Mouse (Mus musculus) stomach, embryonic 15.5 days (tissue): ENCODE results near the gene Ppm1n. TPM values are rescaled to one million over a fixed set of nuclear protein-coding genes. Genes with fewer than 3 reads are reported as not detected.

Experiments
- ATAC-seq: fragments of 200-750 bp; cut with Nextera tagmentation; 2 replicates; pipeline ENCODE4 v1.8.0; 2017; ENCODE audit warnings: low read depth, moderate number of reproducible peaks, moderate TSS enrichment; ENCODE audit not compliant: insufficient read depth, low FRiP score
- H3K27ac ChIP-seq: fragments of 300-500 bp; sonication (generic); 2 replicates; pipeline ENCODE4 v1.5.1; 2015; ENCODE audit warnings: mild to moderate bottlenecking, inconsistent platforms
- H3K27me3 ChIP-seq: fragments of 300-500 bp; sonication (generic); replicated peaks from 2 replicates; pipeline ENCODE4 v1.6.1; 2015; ENCODE audit warnings: inconsistent platforms
- H3K36me3 ChIP-seq: fragments of 300-500 bp; sonication (generic); 2 replicates; pipeline ENCODE4 v1.6.1; 2015; ENCODE audit warnings: inconsistent platforms
- H3K4me1 ChIP-seq: fragments of 300-500 bp; sonication (generic); 2 replicates; pipeline ENCODE4 v1.6.1; 2015; ENCODE audit warnings: inconsistent platforms
- H3K4me2 ChIP-seq: fragments of 300-500 bp; sonication (generic); 2 replicates; pipeline ENCODE4 v1.6.1; 2015; ENCODE audit warnings: mild to moderate bottlenecking, inconsistent platforms
- H3K4me3 ChIP-seq: fragments of 300-500 bp; sonication (generic); replicated peaks from 2 replicates; pipeline ENCODE4 v1.5.1; 2015; ENCODE audit warnings: inconsistent platforms
- H3K9ac ChIP-seq: fragments of 300-500 bp; sonication (generic); 2 replicates; pipeline ENCODE4 v1.6.1; 2015; ENCODE audit warnings: inconsistent platforms
- H3K9me3 ChIP-seq: fragments of 300-500 bp; sonication (generic); 2 replicates; pipeline ENCODE4 v1.6.1; 2016; ENCODE audit warnings: inconsistent platforms
- WGBS: fragments of 180-500 bp; shearing (Covaris S2); methylation state at CpG from one replicate; pipeline ENCODE4 v1.1.7; 2015; 5-methylcytosine and 5-hydroxymethylcytosine counted together
- polyA plus RNA-seq: library from polyadenylated mRNA; unstranded; fragments of >200 nt; fragmentation: Nextera tagmentation; extraction: Ambion mirVana; gene quantifications from 2 replicates; pipeline ENCODE4 v1.2.1, GENCODE M21; 2015

The Ppm1n gene
- polyA plus RNA-seq, 1 experiment from 2014 or later = 0.33 TPM

DNA sequence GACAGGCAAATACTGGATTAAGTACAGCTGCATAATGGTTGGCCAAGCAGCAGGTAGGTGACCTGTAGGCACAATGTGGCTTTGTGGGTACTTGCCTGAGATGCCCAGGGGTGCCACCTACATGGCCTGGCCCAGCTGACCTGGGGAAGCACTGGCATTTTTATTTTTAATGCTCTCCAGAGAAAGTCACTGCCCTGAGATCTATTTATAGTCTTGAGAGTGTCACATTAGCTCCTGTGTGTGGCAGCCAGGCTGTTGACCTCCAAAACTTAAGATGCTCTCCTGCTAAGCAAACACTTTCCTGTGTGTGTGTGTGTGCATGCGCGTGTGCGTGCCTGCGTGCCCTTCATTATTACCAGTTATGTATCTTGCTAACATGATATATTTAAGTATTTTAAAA is 41.5 kb downstream of the Ppm1n start:
- Histone ChIP-seq H3K9me3 (no peaks in the 10 kb centered on the region), H3K27ac (no peak overlapping the region), H3K27me3 (no peaks in the 10 kb centered on the region), H3K4me1 (peaks cover 12% of the 10 kb centered on the region; the same call in 1 of the 2 replicates), H3K9ac (no peak overlapping the region), H3K36me3 (no peaks in the 10 kb centered on the region), H3K4me3 (no peak overlapping the region), H3K4me2 (no peak overlapping the region)
- 90% methylated on average over 4 of the region's 4 CpGs for WGBS
- ATAC-seq = no peak

DNA sequence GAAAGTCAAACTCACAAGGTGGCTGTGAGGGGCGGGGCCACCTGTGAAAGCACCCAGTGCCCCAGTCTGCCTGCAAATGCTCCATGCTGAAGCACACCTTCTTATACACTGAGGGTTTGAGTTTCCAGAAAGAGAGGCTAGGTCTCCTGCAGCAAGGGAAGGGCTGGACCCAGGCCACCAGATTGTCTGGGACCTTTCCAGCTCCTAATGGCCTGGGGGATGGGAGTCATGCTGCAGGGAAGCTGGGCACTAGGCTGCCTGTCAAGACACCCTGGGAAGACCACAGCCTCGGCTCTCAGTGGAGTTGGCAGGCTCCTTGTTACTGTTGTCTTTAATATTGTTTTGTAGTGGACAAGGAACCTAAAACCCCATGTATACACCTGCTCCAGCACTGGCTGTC is 43.5 kb downstream of the Ppm1n start:
- no peak for ATAC-seq
- H3K9me3 ChIP-seq = no peaks in the 10 kb centered on the region
- H3K9ac ChIP-seq = no peak overlapping the region
- 61% methylated on average over 2 of the region's 2 CpGs for WGBS
- H3K27ac ChIP-seq = peak overlapping the region; percentile 26; the same call in 1 of the 2 replicates
- H3K4me3 ChIP-seq = no peak overlapping the region
- H3K27me3 ChIP-seq = no peaks in the 10 kb centered on the region
- H3K36me3 ChIP-seq = no peaks in the 10 kb centered on the region
- peaks cover 12% of the 10 kb centered on the region; the same call in 1 of the 2 replicates for H3K4me1 ChIP-seq
- no peak overlapping the region for H3K4me2 ChIP-seq

GRCm38 (mm10) chr7:19235092-19235671 is 44.7 kb downstream of the Ppm1n start:
- H3K4me2 ChIP-seq = no peak overlapping the region
- ATAC-seq = no peak
- H3K9me3 ChIP-seq = no peaks in the 10 kb centered on the region
- H3K4me3 ChIP-seq = no peak overlapping the region
- H3K36me3 ChIP-seq = no peaks in the 10 kb centered on the region
- H3K27ac ChIP-seq = no peak overlapping the region
- 77% methylated on average over 2 of the region's 2 CpGs for WGBS
- H3K4me1 ChIP-seq = peaks cover 12% of the 10 kb centered on the region; the same call in 1 of the 2 replicates
- no peaks in the 10 kb centered on the region for H3K27me3 ChIP-seq
- H3K9ac ChIP-seq = no peak overlapping the region

DNA sequence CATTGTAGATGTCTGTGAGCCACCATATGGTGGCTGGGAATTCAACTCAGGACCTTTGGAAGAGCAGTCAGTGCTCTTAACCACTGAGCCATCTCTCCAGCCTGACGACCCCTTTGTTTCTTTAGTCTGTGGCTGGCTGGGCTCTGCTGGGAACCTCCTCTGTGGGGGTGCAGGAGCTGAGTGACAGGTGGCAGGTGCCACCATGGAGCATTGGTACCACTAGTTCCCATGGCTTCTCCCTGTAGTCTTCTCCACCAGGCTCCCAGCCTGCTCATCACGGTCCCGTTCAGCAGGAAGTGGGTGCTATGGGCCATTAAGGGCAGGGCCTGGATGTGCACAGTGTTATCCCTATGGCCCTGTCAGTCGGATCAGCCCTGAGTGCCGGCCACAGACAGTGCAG is 45.2 kb downstream of the Ppm1n start:
- 74% methylated on average over 5 of the region's 5 CpGs for WGBS
- no peak overlapping the region for H3K27ac ChIP-seq
- no peak for ATAC-seq

GRCm38 (mm10) chr7:19231849-19232248 is 48.0 kb downstream of the Ppm1n start:
- Histone ChIP-seq H3K4me3 (no peak overlapping the region), H3K27me3 (no peaks in the 10 kb centered on the region), H3K9me3 (no peaks in the 10 kb centered on the region), H3K9ac (no peak overlapping the region), H3K4me1 (peaks cover 16% of the 10 kb centered on the region; the same call in 1 of the 2 replicates), H3K36me3 (no peaks in the 10 kb centered on the region), H3K4me2 (no peak overlapping the region), H3K27ac (no peak overlapping the region)
- 84% methylated on average over 3 of the region's 3 CpGs for WGBS
- ATAC-seq = no peak

More for the DNA sequence above, 45.2 kb downstream of the Ppm1n start:
- peaks cover 12% of the 10 kb centered on the region; the same call in 1 of the 2 replicates for H3K4me1 ChIP-seq
- no peak overlapping the region for H3K4me3 ChIP-seq
- H3K4me2 ChIP-seq = no peak overlapping the region
- H3K9ac ChIP-seq = no peak overlapping the region
- no peaks in the 10 kb centered on the region for H3K9me3 ChIP-seq
- no peaks in the 10 kb centered on the region for H3K36me3 ChIP-seq
- H3K27me3 ChIP-seq = no peaks in the 10 kb centered on the region

- Histone ChIP-seq H3K27ac (no peak overlapping the region), H3K27me3 (no peaks in the 10 kb centered on the region), H3K4me3 (no peak overlapping the region; the same call in 1 of the 2 replicates), H3K9ac (no peak overlapping the region), H3K36me3 (no peaks in the 10 kb centered on the region), H3K9me3 (no peaks in the 10 kb centered on the region), H3K4me1 (peaks cover 16% of the 10 kb centered on the region; the same call in 1 of the 2 replicates), H3K4me2 (no peak overlapping the region)
- WGBS = 95% methylated on average over 5 of the region's 5 CpGs
- ATAC-seq = no peak
These were observed 49.0 kb downstream of the Ppm1n start for GRCm38 (mm10) chr7:19230899-19231298.

DNA sequence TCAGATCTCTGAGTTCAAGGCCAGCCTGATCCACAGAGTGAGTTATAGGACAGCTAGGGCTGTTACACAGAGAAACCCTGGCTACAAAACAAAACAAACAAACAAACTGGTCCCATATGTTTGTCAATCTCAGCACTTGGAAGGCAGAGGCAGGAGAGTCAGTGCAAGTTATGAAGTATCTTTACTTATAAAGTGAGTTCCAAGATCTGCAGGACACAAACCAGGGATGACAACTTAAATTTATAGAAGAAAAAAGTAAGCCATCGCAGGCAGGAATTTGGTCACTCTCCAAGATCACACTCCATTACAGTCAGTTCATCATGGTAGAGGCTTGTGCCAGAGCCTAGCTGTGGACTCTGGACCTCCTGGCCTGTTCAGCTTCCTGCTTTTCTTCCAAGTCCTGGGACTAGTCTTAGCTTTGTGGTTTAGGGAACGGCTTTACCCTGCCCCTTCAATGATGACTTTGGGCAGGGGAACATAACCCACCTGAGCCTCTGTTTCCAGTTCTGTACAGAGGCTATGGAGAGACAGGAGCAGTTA is 49.8 kb downstream of the Ppm1n start:
- WGBS = 93% methylated on average over 2 of the region's 2 CpGs
- Histone ChIP-seq H3K4me2 (no peak overlapping the region), H3K4me3 (no peak overlapping the region)

DNA sequence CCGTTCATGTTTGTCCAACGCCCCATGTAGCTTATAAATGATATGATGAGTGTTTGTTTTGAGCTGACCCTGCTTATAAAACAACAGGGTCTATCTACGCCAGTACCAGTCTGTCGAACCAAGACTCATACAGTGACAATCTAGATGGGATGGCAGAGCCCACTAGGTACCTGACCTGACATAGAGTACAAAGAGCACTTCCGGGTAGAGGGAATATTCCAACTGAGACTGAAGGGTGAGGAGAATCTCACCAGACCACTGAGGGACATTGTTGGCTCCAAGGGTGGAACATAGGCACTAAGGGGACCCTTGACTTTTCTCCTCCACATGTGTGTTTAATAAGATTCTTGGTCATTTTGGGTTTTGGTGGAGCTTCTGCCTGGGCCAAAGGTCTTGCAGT is 50.5 kb downstream of the Ppm1n start:
- H3K27me3 ChIP-seq = no peaks in the 10 kb centered on the region
- no peaks in the 10 kb centered on the region for H3K9me3 ChIP-seq
- peak overlapping the region; percentile 65 for H3K4me3 ChIP-seq
- H3K9ac ChIP-seq = peak overlapping the region; percentile 56; the same call in 1 of the 2 replicates
- ATAC-seq = no peak
- 30% methylated on average over 5 of the region's 5 CpGs for whole genome bisulfite sequencing
- H3K4me1 ChIP-seq = peaks cover 16% of the 10 kb centered on the region; the same call in 1 of the 2 replicates
- peak overlapping the region; percentile 87 for H3K4me2 ChIP-seq
- no peaks in the 10 kb centered on the region for H3K36me3 ChIP-seq
- peak overlapping the region; percentile 82; the same call in 1 of the 2 replicates for H3K27ac ChIP-seq

More for the DNA sequence above, 49.8 kb downstream of the Ppm1n start:
- H3K9ac ChIP-seq = no peak overlapping the region
- no peaks in the 10 kb centered on the region for H3K27me3 ChIP-seq
- H3K36me3 ChIP-seq = no peaks in the 10 kb centered on the region
- peaks cover 16% of the 10 kb centered on the region; the same call in 1 of the 2 replicates for H3K4me1 ChIP-seq
- no peak overlapping the region for H3K27ac ChIP-seq
- ATAC-seq = no peak
- no peaks in the 10 kb centered on the region for H3K9me3 ChIP-seq

DNA sequence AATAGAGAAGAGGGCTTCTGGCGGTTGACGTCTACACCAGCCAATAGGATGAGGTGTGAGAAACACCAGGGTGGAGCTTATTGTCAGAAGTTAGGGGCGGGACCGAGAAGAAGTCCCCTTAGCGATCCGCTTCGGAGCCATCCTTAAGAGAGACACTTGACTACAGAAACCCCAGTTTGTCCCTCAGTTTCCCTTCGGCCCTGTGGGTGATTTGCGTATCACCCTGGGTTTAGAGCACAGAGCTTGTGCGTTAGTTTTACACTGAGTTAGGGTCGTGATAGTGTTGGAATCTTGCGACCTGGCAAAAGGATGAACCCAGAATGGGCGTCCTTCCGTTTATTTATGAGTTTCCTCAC is 51.1 kb downstream of the Ppm1n start:
- Histone ChIP-seq H3K4me3 (peak overlapping the region; percentile 65), H3K27me3 (no peaks in the 10 kb centered on the region), H3K36me3 (no peaks in the 10 kb centered on the region), H3K9me3 (no peaks in the 10 kb centered on the region), H3K27ac (peak overlapping the region; percentile 82), H3K9ac (peak overlapping the region; percentile 56; the same call in 1 of the 2 replicates), H3K4me1 (peaks cover 16% of the 10 kb centered on the region; the same call in 1 of the 2 replicates), H3K4me2 (peak overlapping the region; percentile 87)
- WGBS = 0% methylated on average over 14 of the region's 14 CpGs
- no peak for ATAC-seq

GRCm38 (mm10) chr7:19227883-19228792 is 51.7 kb downstream of the Ppm1n start, which contains the start of gene Opa3:
Gene Opa3 (plus strand): TSS chr7:19228334.
- ATAC-seq = peak; percentile 91
- H3K9me3 ChIP-seq = no peaks in the 10 kb centered on the region
- peak within 1 kb of the TSS; percentile 99 for H3K27ac ChIP-seq
- under 1% methylated on average over 91 of the region's 91 CpGs for WGBS
- no peaks in the 10 kb centered on the region for H3K27me3 ChIP-seq
- peaks cover 16% of the 10 kb centered on the region; the same call in 1 of the 2 replicates for H3K4me1 ChIP-seq
- peak within 1 kb of the TSS; percentile 65 for H3K4me3 ChIP-seq
- H3K9ac ChIP-seq = peak within 1 kb of the TSS; percentile 60
- no peaks in the 10 kb centered on the region for H3K36me3 ChIP-seq
- H3K4me2 ChIP-seq = peak within 1 kb of the TSS; percentile 87

DNA sequence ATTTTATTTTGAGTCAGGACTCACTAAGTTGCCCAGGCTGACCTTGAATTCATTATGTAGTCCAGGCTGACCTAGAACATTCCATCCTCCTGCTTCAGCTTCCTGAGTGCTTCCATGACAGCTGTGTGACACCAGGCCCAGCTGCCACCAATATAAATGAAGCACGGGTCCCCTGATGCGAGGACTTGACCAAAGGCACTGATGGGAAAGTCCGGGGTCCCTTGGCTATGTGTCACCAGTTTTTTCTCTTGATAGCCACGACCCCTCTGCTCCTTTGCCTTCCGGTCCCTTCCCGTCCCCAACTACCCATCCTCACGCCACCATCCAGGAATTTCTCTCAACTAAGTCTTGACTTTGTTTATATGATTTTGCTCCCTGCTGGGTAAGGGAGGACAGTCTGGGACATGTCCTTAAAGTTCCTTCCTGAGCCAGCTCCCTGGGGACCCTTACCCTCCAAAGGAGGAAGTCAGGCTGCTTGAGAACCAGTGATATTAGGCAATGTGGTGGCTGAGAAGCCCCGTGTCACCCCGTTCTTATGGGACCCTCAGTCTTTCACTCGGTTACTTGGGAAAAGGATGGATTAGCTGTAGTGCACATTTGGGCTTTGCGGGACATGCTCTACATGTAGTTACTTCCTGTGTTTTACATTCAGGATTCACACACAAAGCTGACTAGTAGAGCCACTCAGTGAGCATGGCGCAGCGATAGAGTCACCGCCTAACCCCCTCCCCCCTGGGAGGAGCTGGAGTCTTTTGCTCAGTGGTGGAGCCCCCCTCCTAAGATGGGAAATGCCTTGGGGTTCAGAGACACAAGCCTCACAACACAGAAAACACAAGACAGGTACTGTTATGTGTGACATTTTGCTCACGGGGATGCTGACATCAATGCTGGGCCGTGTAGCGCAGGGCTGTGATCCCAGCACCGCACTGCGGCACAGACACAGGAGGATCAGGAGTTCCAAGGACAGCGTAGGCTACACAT is 52.8 kb downstream of the Ppm1n start:
- Histone ChIP-seq H3K4me1 (peaks cover 16% of the 10 kb centered on the region; the same call in 1 of the 2 replicates), H3K4me2 (peak overlapping the region; percentile 73), H3K9ac (peak overlapping the region; percentile 60; the same call in 1 of the 2 replicates), H3K27ac (peak overlapping the region; percentile 99), H3K27me3 (no peaks in the 10 kb centered on the region), H3K9me3 (no peaks in the 10 kb centered on the region), H3K4me3 (peak overlapping the region; percentile 65), H3K36me3 (no peaks in the 10 kb centered on the region)
- no peak for ATAC-seq
- WGBS = 12% methylated on average over 20 of the region's 20 CpGs
